Mouse (Mus musculus) lung, postnatal 0 days (tissue): ENCODE measurements around the gene Strn3. TPM values are rescaled to one million over a fixed set of nuclear protein-coding genes. Genes with fewer than 3 reads are reported as not detected.
A peak's percentile ranks its signal among the peaks of the same experiment; 100 is the strongest.
"Not testable (repeated sequence)": the region's sequence is repeated elsewhere in the genome, so short reads cannot be mapped to it uniquely, and the experiment has no call there.

ENCODE experiments used
- ATAC-seq: fragments of 200-750 bp; cut with Nextera tagmentation; 2 replicates; pipeline ENCODE4 v1.8.0; 2017; ENCODE audit warnings: moderate library complexity
- DNase-seq: peaks from one replicate; pipeline ENCODE4 v3.0.0-alpha.2; 2016; ENCODE audit warnings: low spot score
- H3K27ac ChIP-seq: fragments of 300-500 bp; sonication (generic); 2 replicates; pipeline ENCODE4 v1.5.1; 2014; ENCODE audit warnings: antibody characterized with exemption, mild to moderate bottlenecking, low read length, mixed read lengths
- H3K27me3 ChIP-seq: fragments of 300-500 bp; sonication (generic); replicated peaks from 2 replicates; pipeline ENCODE4 v1.6.1; 2014; ENCODE audit warnings: low read length, mixed read lengths; ENCODE audit not compliant: insufficient read depth
- H3K36me3 ChIP-seq: fragments of 300-500 bp; sonication (generic); 2 replicates; pipeline ENCODE4 v1.6.1; 2014; ENCODE audit warnings: low read length, mixed read lengths; ENCODE audit not compliant: insufficient read depth
- H3K4me1 ChIP-seq: fragments of 300-500 bp; sonication (generic); 2 replicates; pipeline ENCODE4 v1.6.1; 2014; ENCODE audit warnings: antibody characterized with exemption, low read depth, low read length, mixed read lengths; ENCODE audit not compliant: insufficient read depth
- H3K4me2 ChIP-seq: fragments of 300-500 bp; sonication (generic); replicated peaks from 2 replicates; pipeline ENCODE4 v1.6.1; 2014; ENCODE audit warnings: low read depth, mild to moderate bottlenecking, low read length, moderate library complexity, mixed read lengths
- H3K4me3 ChIP-seq: fragments of 300-500 bp; sonication (generic); 2 replicates; pipeline ENCODE4 v1.5.1; 2014; ENCODE audit warnings: low read depth, low read length
- H3K9ac ChIP-seq: fragments of 300-500 bp; sonication (generic); replicated peaks from 2 replicates; pipeline ENCODE4 v1.6.1; 2014; ENCODE audit warnings: low read depth, mild to moderate bottlenecking
- H3K9me3 ChIP-seq: fragments of 300-500 bp; sonication (generic); 2 replicates; pipeline ENCODE4 v1.6.1; 2016; ENCODE audit warnings: low read length, mixed read lengths
- CTCF ChIP-seq: IDR thresholded peaks from 2 replicates; pipeline ENCODE4 v1.5.1; 2016; ENCODE audit warnings: antibody characterized with exemption, mild to moderate bottlenecking
- EP300 ChIP-seq: IDR thresholded peaks from 2 replicates; pipeline ENCODE4 v1.6.1; 2016; ENCODE audit warnings: antibody characterized with exemption, mild to moderate bottlenecking, control low read depth
- WGBS: fragments of 180-500 bp; shearing (Covaris S2); extraction: QIAGEN DNeasy Blood & Tissue Kit; methylation state at CpG from one replicate; pipeline ENCODE4 v1.1.7; 2014; 5-methylcytosine and 5-hydroxymethylcytosine counted together
- polyA plus RNA-seq: library from polyadenylated mRNA; unstranded; fragments of >200 nt; fragmentation: Nextera tagmentation; extraction: Ambion mirVana; gene quantifications from 2 replicates; pipeline ENCODE4 v1.2.1, GENCODE M21; 2015

Gene Strn3
- polyA plus RNA-seq, 1 experiment from 2014 or later, result 34.2 TPM

DNA sequence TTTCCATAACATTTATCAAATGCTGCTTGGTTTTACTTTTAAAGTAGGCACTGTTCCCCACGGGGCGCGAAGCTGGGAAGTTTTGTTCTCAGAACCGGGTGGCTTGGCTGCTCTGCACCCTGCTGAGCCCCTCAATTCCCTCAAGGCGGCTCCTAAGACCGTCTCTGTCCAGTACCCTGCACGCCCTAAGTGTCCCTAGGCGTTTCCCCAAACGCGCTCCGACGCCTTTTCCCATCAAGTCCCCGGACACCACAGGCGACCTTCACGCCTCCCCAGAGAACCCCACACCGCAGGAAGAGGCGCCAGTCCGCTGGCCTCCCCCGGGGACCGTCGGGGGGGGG is 98.8 kb downstream of the Strn3 start:
- Histone ChIP-seq H3K36me3 (no peaks in the 10 kb centered on the region), H3K4me3 (peak overlapping the region; percentile 55), H3K4me1 (peaks cover 8% of the 10 kb centered on the region; the same call in 1 of the 2 replicates), H3K9me3 (no peaks in the 10 kb centered on the region), H3K4me2 (peak overlapping the region; percentile 95), H3K27me3 (peaks cover 22% of the 10 kb centered on the region), H3K27ac (no peak overlapping the region), H3K9ac (0 out of 2 replicates have a peak overlapping the region, but pooled peaks have one; percentile 16)
- WGBS, result under 1% methylated on average over 19 of the region's 21 CpGs
- DNase-seq, result peak; percentile 22
- TF ChIP-seq CTCF (no peak), EP300 (no peak)
- ATAC-seq, result peak; percentile 30

DNA sequence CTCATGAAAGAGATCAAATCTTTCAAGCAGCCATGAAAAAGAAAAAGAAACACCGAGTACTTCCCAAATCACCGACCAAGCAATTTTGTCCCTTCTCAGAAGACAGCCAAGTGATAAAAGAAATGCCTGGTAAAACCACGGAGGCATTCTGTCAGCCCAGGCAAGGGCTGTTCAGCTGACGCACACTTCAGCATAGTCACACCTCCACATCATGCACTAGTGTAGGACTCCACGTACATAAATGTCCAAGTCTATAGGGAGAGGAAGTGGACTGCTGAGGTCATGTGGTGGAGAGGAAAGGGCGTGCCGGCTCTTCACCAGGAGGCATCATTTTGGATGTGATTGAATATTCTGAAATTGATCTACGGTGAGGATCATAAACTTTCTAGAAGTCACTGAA is 99.8 kb downstream of the Strn3 start:
- WGBS, result 58% methylated on average over 8 of the region's 8 CpGs
- H3K27me3 ChIP-seq, result peaks cover 22% of the 10 kb centered on the region
- ATAC-seq, result no peak

DNA sequence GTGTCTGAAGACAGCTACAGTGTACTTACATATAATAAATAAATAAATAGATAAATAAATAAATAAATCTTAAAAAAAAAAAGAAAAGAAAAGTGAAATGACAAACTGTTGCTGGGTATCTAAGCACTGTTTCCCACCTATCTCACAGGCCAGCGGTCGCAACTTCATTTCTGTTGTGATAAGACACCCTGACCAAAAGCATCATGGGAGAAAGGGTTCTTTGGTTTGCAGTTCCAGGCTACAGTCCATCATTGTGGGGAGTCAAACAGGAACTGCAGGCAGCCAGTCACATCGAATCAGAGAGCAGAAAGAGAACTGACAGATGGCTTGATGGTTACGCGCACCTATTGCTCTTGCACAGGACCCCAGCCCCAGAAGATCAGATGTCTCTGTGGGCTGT is 102.4 kb downstream of the Strn3 start:
- no peak for TF ChIP-seq EP300
- no peak for TF ChIP-seq CTCF
- Histone ChIP-seq H3K4me2 (no peak overlapping the region), H3K9ac (no peak overlapping the region), H3K27ac (no peak overlapping the region), H3K4me3 (no peak overlapping the region), H3K4me1 (peaks cover 8% of the 10 kb centered on the region; the same call in 1 of the 2 replicates), H3K36me3 (no peaks in the 10 kb centered on the region), H3K9me3 (no peaks in the 10 kb centered on the region), H3K27me3 (peaks cover 12% of the 10 kb centered on the region)
- ATAC-seq (no peak), DNase-seq (no peak)
- 85% methylated on average over 5 of the region's 5 CpGs for WGBS

More for the DNA sequence above, 99.8 kb downstream of the Strn3 start:
- no peak overlapping the region for H3K4me2 ChIP-seq
- no peak overlapping the region for H3K9ac ChIP-seq
- H3K4me3 ChIP-seq, result no peak overlapping the region
- no peaks in the 10 kb centered on the region for H3K36me3 ChIP-seq
- H3K4me1 ChIP-seq, result peaks cover 8% of the 10 kb centered on the region; the same call in 1 of the 2 replicates
- no peak for TF ChIP-seq EP300
- no peak for TF ChIP-seq CTCF
- DNase-seq, result no peak
- no peaks in the 10 kb centered on the region for H3K9me3 ChIP-seq
- no peak overlapping the region for H3K27ac ChIP-seq

DNA sequence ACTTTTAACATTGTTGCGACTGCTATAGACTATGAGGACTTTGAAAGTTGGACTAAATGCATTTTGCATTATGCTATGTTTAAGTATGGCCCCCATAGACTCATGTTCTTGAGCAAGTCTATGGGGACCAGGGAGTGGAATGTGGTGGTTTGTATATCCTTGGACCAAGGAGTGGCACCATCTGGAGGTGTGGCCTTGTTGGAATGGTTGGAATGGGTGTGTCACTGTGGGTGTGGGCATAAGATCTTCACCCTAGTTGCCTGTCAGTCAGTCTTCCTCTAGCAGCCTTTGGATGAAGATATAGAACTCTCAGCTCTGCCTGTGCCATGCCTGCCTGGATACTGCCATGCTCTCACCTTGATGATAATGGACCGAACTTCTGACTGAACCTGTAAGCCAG is 113.9 kb downstream of the Strn3 start:
- not testable (repeated sequence) for H3K27me3 ChIP-seq, DNase-seq, H3K4me1 ChIP-seq, ATAC-seq, H3K4me2 ChIP-seq, H3K9me3 ChIP-seq, H3K27ac ChIP-seq, H3K36me3 ChIP-seq, H3K4me3 ChIP-seq, H3K9ac ChIP-seq
- WGBS, result 97% methylated on average over 2 of the region's 2 CpGs

DNA sequence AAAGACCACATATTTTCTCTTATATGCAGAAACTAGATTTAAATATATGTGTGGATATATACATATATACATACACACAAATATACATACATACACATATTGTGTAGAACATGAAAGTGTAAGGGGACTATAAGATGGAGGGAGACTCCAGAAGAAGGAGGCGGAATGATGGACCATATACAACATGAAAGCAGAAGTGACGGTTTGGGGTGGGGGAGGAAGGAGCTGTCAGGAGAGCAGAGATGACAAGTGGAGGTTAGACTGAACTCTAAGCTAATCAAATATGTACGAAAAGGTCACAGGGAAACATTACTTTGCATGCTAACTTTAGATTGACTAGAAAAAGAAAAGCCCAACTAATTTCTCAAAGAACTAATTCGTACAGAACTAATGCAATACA is 119.0 kb downstream of the Strn3 start:
- H3K9ac ChIP-seq, result no peak overlapping the region
- ATAC-seq (no peak), DNase-seq (no peak)
- no peaks in the 10 kb centered on the region for H3K4me1 ChIP-seq
- 66% methylated on average over 4 of the region's 4 CpGs for WGBS
- H3K27me3 ChIP-seq, result no peaks in the 10 kb centered on the region
- no peak overlapping the region for H3K4me2 ChIP-seq
- no peaks in the 10 kb centered on the region for H3K36me3 ChIP-seq
- H3K4me3 ChIP-seq, result no peak overlapping the region
- no peak overlapping the region for H3K27ac ChIP-seq
- H3K9me3 ChIP-seq, result no peaks in the 10 kb centered on the region
- TF ChIP-seq EP300 (no peak), CTCF (no peak)

DNA sequence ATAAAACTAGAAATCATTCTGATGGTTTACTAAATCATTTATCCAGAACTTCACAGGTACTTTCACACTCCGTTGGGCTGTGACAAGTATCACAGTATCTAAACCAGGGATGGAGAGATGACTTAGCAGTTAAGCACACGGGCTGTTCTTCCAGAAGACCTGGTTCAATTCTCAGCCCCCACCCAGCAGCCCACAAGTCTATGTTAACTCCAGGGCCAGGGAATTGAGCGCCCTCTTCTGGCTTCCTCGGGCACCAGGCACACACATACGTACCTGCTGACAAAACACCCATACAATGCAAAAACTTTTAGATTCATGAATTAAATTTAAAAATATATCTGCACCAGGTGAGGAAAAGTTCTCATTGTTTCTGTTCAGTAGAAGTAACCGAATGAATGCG is 121.8 kb downstream of the Strn3 start:
- Histone ChIP-seq H3K9ac (no peak overlapping the region), H3K4me1 (no peaks in the 10 kb centered on the region), H3K4me3 (no peak overlapping the region), H3K27me3 (no peaks in the 10 kb centered on the region), H3K9me3 (no peaks in the 10 kb centered on the region), H3K27ac (no peak overlapping the region), H3K36me3 (no peaks in the 10 kb centered on the region), H3K4me2 (no peak overlapping the region)
- TF ChIP-seq EP300 (no peak), CTCF (no peak)
- 62% methylated on average over 7 of the region's 7 CpGs for WGBS
- DNase-seq (no peak), ATAC-seq (no peak)

DNA sequence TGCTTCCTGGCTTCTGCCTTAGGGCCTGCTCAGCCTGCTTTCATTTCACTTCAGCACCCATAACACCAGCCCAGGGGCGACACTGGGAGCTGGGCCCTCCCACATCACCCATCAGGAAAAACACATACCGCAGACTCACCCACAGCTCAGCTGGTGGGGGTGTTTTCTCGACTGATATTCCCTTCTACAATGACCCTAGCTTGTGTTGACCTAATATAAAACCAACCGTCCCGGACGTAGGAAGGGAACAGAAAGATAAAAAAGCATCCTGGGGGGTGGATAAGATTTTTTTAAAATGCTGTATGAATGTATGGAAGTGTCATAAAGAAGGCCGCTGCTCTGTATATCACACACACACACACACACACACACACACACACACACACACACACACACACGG is 122.2 kb downstream of the Strn3 start:
- TF ChIP-seq CTCF (no peak), EP300 (no peak)
- no peaks in the 10 kb centered on the region for H3K9me3 ChIP-seq
- H3K36me3 ChIP-seq, result no peaks in the 10 kb centered on the region
- no peaks in the 10 kb centered on the region for H3K4me1 ChIP-seq
- no peak overlapping the region for H3K27ac ChIP-seq
- H3K4me3 ChIP-seq, result no peak overlapping the region
- no peaks in the 10 kb centered on the region for H3K27me3 ChIP-seq
- ATAC-seq, result no peak
- DNase-seq, result no peak
- H3K9ac ChIP-seq, result no peak overlapping the region
- 70% methylated on average over 8 of the region's 8 CpGs for WGBS
- no peak overlapping the region for H3K4me2 ChIP-seq
